Mouse (Mus musculus): ENCODE data around the gene Bri3bp. TPM values are rescaled to one million over a fixed set of nuclear protein-coding genes. Genes with fewer than 3 reads are reported as not detected.
A peak's percentile ranks its signal among the peaks of the same experiment; 100 is the strongest.

Bri3bp gene
- total and polyA plus RNA-seq, 2 experiments from 2014 or later = 27.8 to 65.8 TPM

DNA sequence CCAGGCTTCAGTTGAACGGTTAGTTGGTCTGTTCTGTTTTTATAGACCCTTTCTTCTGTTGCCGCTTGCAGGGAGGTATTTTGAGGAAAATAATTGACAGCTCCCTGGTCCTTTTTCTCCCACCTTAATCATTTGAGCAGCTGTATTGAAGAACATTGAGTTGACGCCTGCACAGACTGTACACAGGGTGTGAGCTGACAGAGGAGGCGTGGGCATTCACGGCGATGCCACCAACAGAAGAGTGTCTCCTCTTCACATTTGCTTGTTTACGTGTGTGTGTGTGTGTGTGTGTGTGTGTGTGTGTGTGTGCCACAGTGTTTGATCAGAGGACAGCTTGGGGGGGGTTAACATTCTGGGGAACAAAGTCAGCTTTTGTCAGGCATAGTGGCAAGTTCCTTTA, 5.0 kb downstream of the Bri3bp start:
- Histone ChIP-seq H3K9ac (replicated peaks; ENCODE audit: low read depth, low read length) (no peak overlapping the region), H3K36me3 (replicated peaks; ENCODE audit: control insufficient read depth, insufficient read depth, low read length) (no peaks in the 10 kb centered on the region), H3K4me1 (ENCODE audit: control insufficient read depth, insufficient read depth) (peaks cover 6% of the 10 kb centered on the region; the same call in 1 of the 2 replicates), H3K27ac (ENCODE audit: low read depth) (no peak overlapping the region), H3K27me3 (ENCODE audit: control insufficient read depth, insufficient read depth, low read length) (no peaks in the 10 kb centered on the region), H3K4me3 (ENCODE audit: low read depth, low read length) (no peak overlapping the region), H3K9me3 (replicated peaks; ENCODE audit: control insufficient read depth, low read length) (no peaks in the 10 kb centered on the region), H3K4me2 (ENCODE audit: low read depth, low read length) (no peak overlapping the region)
- WGBS = 81% methylated on average over 7 of the region's 7 CpGs
- TF ChIP-seq EP300 (IDR thresholded peaks at IDR 0.05; ENCODE audit: low read depth) = no peak
- no peak for TF ChIP-seq CTCF (IDR thresholded peaks at IDR 0.05; ENCODE audit: low read depth)
- DNase-seq (ENCODE audit: low spot score) = no peak
- no peak for ATAC-seq (ENCODE audit: insufficient read depth, low read depth)

DNA sequence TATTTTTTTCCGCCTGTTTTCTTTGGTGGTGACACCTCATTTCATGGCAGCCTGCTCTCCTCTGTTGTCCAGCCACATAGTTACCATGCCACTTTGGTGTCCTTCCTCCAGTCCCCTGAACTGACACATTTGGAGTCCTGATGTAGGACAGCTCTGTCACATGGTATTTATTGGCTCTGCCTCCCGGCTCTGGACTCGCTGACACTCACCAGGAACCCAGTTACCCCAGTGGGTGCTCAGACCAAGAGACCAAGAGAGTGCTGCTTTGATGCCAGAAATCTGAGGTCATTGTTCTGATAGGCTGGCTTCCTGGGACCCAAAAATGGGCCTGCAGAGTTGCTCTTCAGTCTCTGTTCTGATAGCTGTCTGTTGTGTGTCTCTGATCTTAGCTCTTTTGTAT, 6.7 kb downstream of the Bri3bp start:
- no peak overlapping the region for H3K9ac ChIP-seq (replicated peaks; ENCODE audit: low read depth, low read length)
- 60% methylated on average over 3 of the region's 3 CpGs for WGBS
- no peaks in the 10 kb centered on the region for H3K9me3 ChIP-seq (replicated peaks; ENCODE audit: control insufficient read depth, low read length)
- no peaks in the 10 kb centered on the region for H3K27me3 ChIP-seq (ENCODE audit: control insufficient read depth, insufficient read depth, low read length)
- H3K27ac ChIP-seq (ENCODE audit: low read depth) = peak overlapping the region; percentile 48
- no peak overlapping the region for H3K4me2 ChIP-seq (ENCODE audit: low read depth, low read length)
- DNase-seq (ENCODE audit: low spot score) = no peak
- peak; percentile 86 for ATAC-seq (ENCODE audit: insufficient read depth, low read depth)
- H3K36me3 ChIP-seq (replicated peaks; ENCODE audit: control insufficient read depth, insufficient read depth, low read length) = peaks cover 13% of the 10 kb centered on the region; the same call in 1 of the 2 replicates
- H3K4me3 ChIP-seq (ENCODE audit: low read depth, low read length) = no peak overlapping the region
- H3K4me1 ChIP-seq (ENCODE audit: control insufficient read depth, insufficient read depth) = peaks cover 6% of the 10 kb centered on the region; the same call in 1 of the 2 replicates
- no peak for TF ChIP-seq CTCF (IDR thresholded peaks at IDR 0.05; ENCODE audit: low read depth)
- no peak for TF ChIP-seq EP300 (IDR thresholded peaks at IDR 0.05; ENCODE audit: low read depth)

DNA sequence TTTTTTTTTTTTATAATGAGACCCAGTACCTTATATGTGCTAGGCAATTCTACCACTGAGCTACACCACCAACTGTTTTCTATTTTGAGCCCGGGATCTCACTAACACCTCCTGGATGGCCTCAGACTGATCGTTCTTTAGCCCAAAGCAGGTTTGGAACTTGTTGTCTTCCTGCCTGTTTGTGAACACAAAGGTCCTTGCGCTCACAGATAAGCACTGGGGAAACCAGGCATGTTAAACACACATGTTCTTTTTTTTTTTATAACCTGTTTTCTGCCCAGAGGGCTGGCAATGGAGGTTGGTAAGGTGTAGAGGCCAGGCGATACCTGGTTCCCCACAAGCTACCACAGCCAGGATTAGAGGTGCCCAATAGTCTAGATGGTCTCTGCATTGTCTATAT, 7.3 kb downstream of the Bri3bp start:
- Histone ChIP-seq H3K36me3 (replicated peaks; ENCODE audit: control insufficient read depth, insufficient read depth, low read length) (peaks cover 14% of the 10 kb centered on the region; the same call in 1 of the 2 replicates), H3K9me3 (replicated peaks; ENCODE audit: control insufficient read depth, low read length) (no peaks in the 10 kb centered on the region), H3K9ac (replicated peaks; ENCODE audit: low read depth, low read length) (no peak overlapping the region; the same call in 1 of the 2 replicates), H3K27me3 (ENCODE audit: control insufficient read depth, insufficient read depth, low read length) (no peaks in the 10 kb centered on the region), H3K4me2 (ENCODE audit: low read depth, low read length) (no peak overlapping the region), H3K4me1 (ENCODE audit: control insufficient read depth, insufficient read depth) (peaks cover 6% of the 10 kb centered on the region; the same call in 1 of the 2 replicates), H3K27ac (ENCODE audit: low read depth) (peak overlapping the region; percentile 48), H3K4me3 (ENCODE audit: low read depth, low read length) (no peak overlapping the region)
- ATAC-seq (ENCODE audit: insufficient read depth, low read depth) = no peak
- no peak for DNase-seq (ENCODE audit: low spot score)
- no peak for TF ChIP-seq EP300 (IDR thresholded peaks at IDR 0.05; ENCODE audit: low read depth)
- TF ChIP-seq CTCF (IDR thresholded peaks at IDR 0.05; ENCODE audit: low read depth) = no peak
- 75% methylated on average over 4 of the region's 4 CpGs for WGBS

DNA sequence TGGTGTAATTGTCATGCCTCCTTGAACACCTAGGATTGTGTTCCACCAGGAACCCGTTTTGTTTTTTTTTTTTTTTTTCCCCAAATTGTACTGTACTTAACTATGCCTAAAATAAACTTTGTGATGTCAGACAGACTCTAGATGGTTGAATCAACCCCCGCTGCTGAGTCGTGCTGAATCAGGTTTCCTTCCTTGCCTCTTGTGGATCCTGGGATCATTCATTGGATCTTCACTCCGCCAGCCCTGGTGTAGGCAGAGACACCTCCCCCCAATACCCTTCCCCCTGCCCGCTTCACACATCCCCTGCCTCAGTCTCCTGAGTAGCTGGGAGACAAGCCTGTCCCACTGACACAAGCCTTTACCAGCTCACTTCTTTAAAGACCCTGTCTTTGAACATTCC, 7.9 kb downstream of the Bri3bp start:
- Histone ChIP-seq H3K4me1 (ENCODE audit: control insufficient read depth, insufficient read depth) (peaks cover 6% of the 10 kb centered on the region; the same call in 1 of the 2 replicates), H3K27me3 (ENCODE audit: control insufficient read depth, insufficient read depth, low read length) (no peaks in the 10 kb centered on the region), H3K9me3 (replicated peaks; ENCODE audit: control insufficient read depth, low read length) (no peaks in the 10 kb centered on the region), H3K9ac (replicated peaks; ENCODE audit: low read depth, low read length) (no peak overlapping the region), H3K4me3 (ENCODE audit: low read depth, low read length) (no peak overlapping the region), H3K36me3 (replicated peaks; ENCODE audit: control insufficient read depth, insufficient read depth, low read length) (peaks cover 18% of the 10 kb centered on the region), H3K4me2 (ENCODE audit: low read depth, low read length) (no peak overlapping the region), H3K27ac (ENCODE audit: low read depth) (no peak overlapping the region)
- ATAC-seq (ENCODE audit: insufficient read depth, low read depth) = no peak
- no peak for TF ChIP-seq EP300 (IDR thresholded peaks at IDR 0.05; ENCODE audit: low read depth)
- no peak for TF ChIP-seq CTCF (IDR thresholded peaks at IDR 0.05; ENCODE audit: low read depth)
- WGBS = 49% methylated on average over 5 of the region's 5 CpGs
- DNase-seq (ENCODE audit: low spot score) = no peak

DNA sequence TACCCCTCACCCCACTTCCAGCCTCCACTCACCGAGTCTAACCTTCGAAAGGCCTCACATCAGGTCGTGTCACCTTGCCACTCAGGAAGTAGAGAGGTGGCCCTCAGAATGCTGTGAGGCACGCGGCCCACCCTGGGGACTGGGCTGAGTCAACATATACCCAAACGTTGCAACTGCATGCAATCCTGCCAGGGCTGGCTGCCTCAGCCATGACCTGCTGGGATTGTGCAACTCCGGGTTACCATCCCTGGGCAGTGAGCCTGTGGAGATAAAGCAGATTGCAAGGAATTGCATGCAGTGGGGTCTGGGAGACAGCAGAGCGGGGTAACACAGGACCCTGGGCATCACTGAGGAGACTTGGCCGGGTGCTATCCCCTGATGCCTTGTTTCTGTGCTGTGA, 11.2 kb downstream of the Bri3bp start:
- Histone ChIP-seq H3K4me1 (ENCODE audit: control insufficient read depth, insufficient read depth) (peaks cover 6% of the 10 kb centered on the region; the same call in 1 of the 2 replicates), H3K4me3 (ENCODE audit: low read depth, low read length) (no peak overlapping the region), H3K4me2 (ENCODE audit: low read depth, low read length) (no peak overlapping the region), H3K36me3 (replicated peaks; ENCODE audit: control insufficient read depth, insufficient read depth, low read length) (peaks cover 37% of the 10 kb centered on the region), H3K9ac (replicated peaks; ENCODE audit: low read depth, low read length) (no peak overlapping the region), H3K27me3 (ENCODE audit: control insufficient read depth, insufficient read depth, low read length) (no peaks in the 10 kb centered on the region), H3K9me3 (replicated peaks; ENCODE audit: control insufficient read depth, low read length) (no peaks in the 10 kb centered on the region), H3K27ac (ENCODE audit: low read depth) (no peak overlapping the region)
- no peak for ATAC-seq (ENCODE audit: insufficient read depth, low read depth)
- TF ChIP-seq CTCF (IDR thresholded peaks at IDR 0.05; ENCODE audit: low read depth) (no peak), EP300 (IDR thresholded peaks at IDR 0.05; ENCODE audit: low read depth) (no peak)
- WGBS = 83% methylated on average over 9 of the region's 9 CpGs
- no peak for DNase-seq (ENCODE audit: low spot score)

DNA sequence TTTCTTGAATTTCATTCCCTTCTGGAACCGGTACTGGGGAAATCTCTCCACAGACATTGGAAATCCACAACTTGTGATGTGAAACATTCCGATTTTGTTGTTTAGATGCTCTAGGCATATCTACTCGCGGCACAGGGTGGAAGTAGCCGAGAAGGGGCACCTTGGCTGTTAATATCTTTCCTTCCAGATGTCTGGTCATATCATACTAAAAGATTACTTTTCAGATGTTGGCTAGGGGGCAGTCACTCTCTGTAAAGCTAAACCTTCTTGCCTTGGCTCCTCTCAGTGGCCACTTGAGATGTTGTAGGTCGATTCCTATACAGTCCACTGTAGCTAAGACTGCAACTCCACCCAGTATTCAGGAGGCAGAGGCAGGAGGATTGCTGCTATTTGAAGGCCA, 14.7 kb downstream of the Bri3bp start:
- Histone ChIP-seq H3K36me3 (replicated peaks; ENCODE audit: control insufficient read depth, insufficient read depth, low read length) (peaks cover 37% of the 10 kb centered on the region), H3K9me3 (replicated peaks; ENCODE audit: control insufficient read depth, low read length) (no peaks in the 10 kb centered on the region), H3K9ac (replicated peaks; ENCODE audit: low read depth, low read length) (no peak overlapping the region), H3K4me3 (ENCODE audit: low read depth, low read length) (no peak overlapping the region), H3K4me2 (ENCODE audit: low read depth, low read length) (no peak overlapping the region), H3K4me1 (ENCODE audit: control insufficient read depth, insufficient read depth) (no peaks in the 10 kb centered on the region), H3K27ac (ENCODE audit: low read depth) (no peak overlapping the region), H3K27me3 (ENCODE audit: control insufficient read depth, insufficient read depth, low read length) (no peaks in the 10 kb centered on the region)
- DNase-seq (ENCODE audit: low spot score) (no peak), ATAC-seq (ENCODE audit: insufficient read depth, low read depth) (no peak)
- TF ChIP-seq EP300 (IDR thresholded peaks at IDR 0.05; ENCODE audit: low read depth) (no peak), CTCF (IDR thresholded peaks at IDR 0.05; ENCODE audit: low read depth) (no peak)
- 83% methylated on average over 6 of the region's 6 CpGs for WGBS
